Mouse (Mus musculus): ENCODE measurements around the gene 2310007B03Rik.

DNA sequence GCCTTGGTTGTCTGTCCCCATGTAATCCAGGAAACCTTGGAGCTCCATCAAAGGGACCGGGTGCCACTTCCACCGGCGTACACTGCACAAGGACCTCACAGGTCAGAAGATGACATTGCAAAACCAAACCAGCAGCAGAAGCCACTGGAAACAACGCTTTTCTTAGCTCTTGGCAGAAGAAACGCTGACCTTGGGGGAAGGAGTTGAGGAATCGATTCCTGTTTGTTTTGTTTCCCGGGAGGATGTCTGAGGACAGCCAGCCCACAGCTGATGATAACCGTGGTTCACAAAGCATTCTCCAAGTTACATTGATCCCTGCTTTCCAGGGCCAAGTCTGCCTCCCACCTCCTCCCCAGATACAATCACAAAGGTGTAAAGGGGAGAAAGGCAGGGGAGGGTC, 36.7 kb downstream of the 2310007B03Rik start:
- TF ChIP-seq CTCF (IDR thresholded peaks at IDR 0.05; ENCODE audit: low read depth) (no peak), EP300 (IDR thresholded peaks at IDR 0.05; ENCODE audit: low read depth) (no peak)

Data from heart, postnatal 0 days (tissue).